Mouse (Mus musculus) embryo, embryonic 10.5 days (tissue): Measurements from ENCODE around the gene Lmod1.
"Not testable (repeated sequence)": the region's sequence is repeated elsewhere in the genome, so short reads cannot be mapped to it uniquely, and the experiment has no call there.

ENCODE experiments used
- DNase-seq: peaks from one replicate; pipeline ENCODE4 v3.0.0-alpha.2; 2015; ENCODE audit warnings: low spot score

Gene Lmod1

GRCm38 (mm10) chr1:135362115-135362514 lies 37.5 kb downstream of the Lmod1 start:
- DNase-seq = no peak

- DNase-seq = no peak
These were observed 38.8 kb downstream of the Lmod1 start for GRCm38 (mm10) chr1:135363446-135363845.

DNA sequence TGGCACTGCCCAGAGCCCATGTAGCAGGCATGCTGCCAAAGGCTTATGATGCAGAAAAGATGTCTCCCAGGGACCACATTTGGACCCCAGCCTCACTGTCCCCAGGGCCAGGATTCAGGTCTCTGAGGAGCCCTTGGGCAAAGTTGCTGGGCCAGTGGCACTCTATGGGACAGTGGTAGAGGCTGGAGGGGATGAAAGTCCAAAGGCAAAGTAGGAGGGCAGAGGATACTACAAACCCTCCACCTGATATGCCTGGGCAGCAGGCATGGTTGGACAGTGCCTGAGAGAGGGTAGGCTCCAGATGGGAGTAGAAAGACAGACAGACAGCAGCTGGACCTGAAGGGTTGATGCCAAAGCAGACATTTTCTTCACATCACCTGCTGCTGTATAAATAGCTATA lies 41.8 kb downstream of the Lmod1 start:
- no peak for DNase-seq

GRCm38 (mm10) chr1:135367005-135367404 lies 42.4 kb downstream of the Lmod1 start:
- DNase-seq = no peak

DNA sequence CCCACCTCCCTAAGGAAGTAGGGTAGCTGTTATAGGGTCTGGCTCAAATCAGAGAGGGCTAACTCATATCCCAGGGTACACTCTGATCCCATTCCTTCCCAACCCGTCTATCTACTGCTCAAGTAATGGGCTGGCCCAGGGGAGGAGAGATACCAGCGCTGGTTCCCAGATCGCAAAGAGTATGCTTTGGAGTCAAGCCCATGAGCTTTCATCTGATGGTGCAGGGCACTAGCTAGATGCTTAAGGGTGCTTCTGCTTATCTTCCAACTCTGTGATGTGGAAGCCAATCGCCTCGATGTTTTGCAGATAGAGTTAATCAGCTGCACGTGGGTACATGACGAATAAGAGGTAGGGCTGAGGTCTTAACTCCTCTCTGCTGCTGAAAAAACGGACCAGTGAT lies 43.0 kb downstream of the Lmod1 start:
- DNase-seq = no peak

- peak; percentile 97 for DNase-seq
These were observed 43.6 kb downstream of the Lmod1 start for GRCm38 (mm10) chr1:135368245-135368644.

DNA sequence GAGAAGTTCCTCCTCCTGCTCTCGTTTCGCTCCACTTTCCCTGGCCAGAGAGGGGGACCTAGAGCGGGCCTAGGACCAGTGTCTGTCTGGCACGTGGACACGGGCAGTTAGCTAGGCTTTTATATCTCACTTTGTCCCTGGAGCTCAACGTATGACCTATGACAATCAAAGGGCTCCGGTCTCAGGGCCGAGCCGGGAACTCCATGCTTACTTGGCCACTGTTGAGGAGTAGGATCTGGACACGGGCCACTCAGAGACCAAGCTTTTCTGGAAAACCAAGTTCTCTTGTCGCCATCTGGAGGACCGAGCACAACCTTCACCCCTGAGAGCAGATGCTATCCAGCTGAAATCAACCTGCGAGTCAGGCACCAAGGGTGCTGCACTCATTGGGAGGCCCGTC lies 44.4 kb downstream of the Lmod1 start:
- DNase-seq = peak; percentile 66

- no peak for DNase-seq
These were observed 44.8 kb downstream of the Lmod1 start for GRCm38 (mm10) chr1:135369415-135369814.

DNA sequence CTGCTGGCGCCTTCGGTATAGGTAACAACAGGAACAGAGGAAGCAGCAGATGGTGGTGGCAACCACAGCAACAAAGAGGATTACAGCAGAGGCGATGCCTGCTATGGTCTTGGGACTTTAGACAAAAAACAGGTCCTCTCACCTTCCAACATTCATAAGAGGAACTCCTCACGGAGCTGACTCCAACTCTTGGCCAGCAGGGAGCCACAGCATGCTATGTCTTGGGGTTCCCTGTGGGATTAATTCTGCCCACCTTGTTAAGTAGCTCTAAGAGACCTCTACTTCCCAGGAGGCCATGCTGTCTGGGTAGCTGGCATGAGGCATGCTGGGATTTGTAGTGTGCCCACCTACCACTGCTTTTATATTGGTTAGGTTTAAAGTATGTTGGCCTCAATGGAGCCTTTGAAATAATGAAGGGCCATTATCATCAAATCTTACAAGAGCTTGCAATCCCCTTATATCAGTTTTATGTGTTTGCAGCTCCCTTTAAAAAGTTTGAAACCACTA lies 48.6 kb downstream of the Lmod1 start:
- peak; percentile 9 for DNase-seq

GRCm38 (mm10) chr1:135374175-135374867 lies 49.7 kb downstream of the Lmod1 start:
- DNase-seq = peak; percentile 53

DNA sequence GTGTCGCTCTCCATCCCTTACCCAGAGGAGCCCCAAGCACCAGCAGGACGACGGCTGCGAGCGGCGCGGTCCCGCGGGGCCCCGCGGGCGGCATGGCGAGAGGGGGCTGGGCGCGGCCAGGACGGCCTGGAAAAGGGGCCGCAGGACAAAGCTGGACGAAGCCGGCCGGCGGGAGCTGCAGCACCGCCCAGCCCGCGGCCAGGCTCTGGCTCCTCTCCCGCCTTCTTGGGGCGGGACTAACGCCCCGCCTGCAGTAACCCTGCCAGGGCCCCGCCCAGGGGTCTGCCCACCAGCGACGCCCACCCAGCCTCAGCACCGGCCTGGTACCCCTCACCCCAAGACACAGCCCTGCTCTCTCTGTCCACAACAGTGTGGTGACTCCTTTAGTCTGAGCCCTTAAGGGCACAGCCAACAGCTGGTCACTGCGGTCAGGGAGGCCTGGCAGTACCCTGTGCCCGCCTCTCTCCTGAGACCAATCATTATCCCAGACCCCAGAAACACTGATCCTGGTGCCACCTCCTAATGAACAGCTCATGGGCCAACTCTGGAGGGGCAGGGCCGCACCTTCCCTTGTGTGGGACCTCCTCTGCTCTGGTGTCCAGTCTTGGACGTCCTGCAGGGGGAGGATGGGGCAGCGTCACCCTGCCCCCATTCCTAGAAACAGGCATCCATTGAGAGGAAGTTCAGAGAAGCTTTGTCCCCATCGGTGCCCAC lies 50.4 kb downstream of the Lmod1 start, which contains the start of gene Shisa4:
TSS of gene Shisa4 (minus strand) at position 370 of the 714 bp plus-strand sequence.
- peak; percentile 92 for DNase-seq

DNA sequence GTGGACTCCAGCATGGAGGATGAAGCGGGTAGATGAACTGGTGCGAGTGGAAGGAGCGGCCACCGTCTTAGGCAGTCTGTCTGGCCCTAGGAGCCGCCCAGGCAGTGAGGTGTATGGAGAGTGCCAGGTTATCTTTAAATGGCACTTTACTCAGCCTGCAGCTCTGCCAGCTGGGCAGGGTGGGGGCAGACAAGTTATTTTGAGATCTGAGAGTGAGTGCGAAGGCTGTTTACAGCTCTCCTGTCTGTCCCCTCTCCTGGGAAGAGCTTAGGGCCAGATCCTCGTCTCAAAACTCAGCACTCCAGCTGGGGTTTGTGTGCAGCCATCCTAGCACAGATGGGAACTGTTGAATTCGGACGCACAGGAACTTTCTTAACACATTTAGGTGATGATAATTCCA lies 54.0 kb downstream of the Lmod1 start:
- no peak for DNase-seq

- DNase-seq = no peak
These were observed 54.4 kb downstream of the Lmod1 start for GRCm38 (mm10) chr1:135379048-135379447.

- no peak for DNase-seq
These were observed 55.7 kb downstream of the Lmod1 start for GRCm38 (mm10) chr1:135380071-135380991.

- DNase-seq = not testable (repeated sequence)
These were observed 57.0 kb downstream of the Lmod1 start for GRCm38 (mm10) chr1:135381560-135381959.

- DNase-seq = no peak
These were observed 59.6 kb downstream of the Lmod1 start for GRCm38 (mm10) chr1:135384171-135384570.

- DNase-seq = no peak
These were observed 60.6 kb downstream of the Lmod1 start for GRCm38 (mm10) chr1:135385161-135385560.

DNA sequence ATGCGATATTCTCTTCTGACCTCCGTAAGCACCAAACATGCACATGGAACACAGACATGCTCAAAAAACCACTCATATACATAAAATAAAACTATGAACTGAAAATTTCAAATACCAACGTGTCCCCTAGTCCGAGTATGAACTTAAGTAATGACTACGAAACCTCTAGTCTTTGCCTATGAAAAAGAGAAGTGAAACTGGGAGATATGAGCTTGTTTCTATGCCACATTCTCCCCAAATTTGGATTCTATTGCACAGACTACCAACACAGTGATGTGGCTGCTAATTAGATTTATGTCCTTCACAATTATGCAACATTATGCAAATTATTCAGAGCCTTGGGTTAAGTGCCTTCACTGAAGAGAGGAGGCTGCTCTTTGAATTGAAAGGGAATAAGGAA lies 74.9 kb downstream of the Lmod1 start:
- DNase-seq = no peak

GRCm38 (mm10) chr1:135401452-135402110 lies 77.0 kb downstream of the Lmod1 start:
- DNase-seq = peak; percentile 9

DNA sequence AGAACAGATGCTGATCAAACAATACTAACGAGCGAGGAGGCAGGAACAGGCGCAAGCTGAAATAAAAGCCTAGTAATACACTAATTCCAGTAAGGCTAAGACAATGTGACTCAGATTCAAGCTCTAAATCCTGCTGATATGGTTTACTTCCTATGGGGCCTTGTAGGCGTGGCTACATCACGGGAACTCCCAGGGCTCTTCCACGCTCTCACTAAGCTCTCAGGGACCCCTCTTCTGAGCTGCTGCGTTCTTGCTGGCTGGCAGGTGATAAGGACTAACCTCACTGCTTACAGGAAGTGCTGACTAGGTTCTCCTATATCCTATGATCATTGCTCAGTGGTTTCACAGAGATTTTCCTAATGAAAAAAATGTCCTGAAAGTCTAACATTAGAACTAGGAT lies 80.7 kb downstream of the Lmod1 start:
- DNase-seq = no peak

DNA sequence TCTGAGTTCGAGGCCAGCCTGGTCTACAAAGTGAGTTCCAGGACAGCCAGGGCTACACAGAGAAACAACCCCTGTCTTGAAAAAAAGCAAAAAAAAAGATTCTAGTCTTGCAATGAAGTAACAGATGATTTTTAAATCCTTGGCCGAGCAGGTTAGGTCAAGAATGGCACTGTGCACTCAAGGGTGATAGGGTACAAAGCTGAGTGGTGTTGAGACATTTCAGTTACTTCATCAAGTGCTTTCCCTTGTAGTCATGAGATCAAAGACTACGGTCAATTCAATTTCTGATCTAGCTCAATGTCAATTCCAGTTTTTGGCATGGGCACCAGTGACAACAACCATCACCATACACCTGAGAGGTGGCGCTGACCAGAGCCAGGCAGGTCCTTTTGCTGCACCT lies 84.4 kb downstream of the Lmod1 start:
- DNase-seq = no peak

DNA sequence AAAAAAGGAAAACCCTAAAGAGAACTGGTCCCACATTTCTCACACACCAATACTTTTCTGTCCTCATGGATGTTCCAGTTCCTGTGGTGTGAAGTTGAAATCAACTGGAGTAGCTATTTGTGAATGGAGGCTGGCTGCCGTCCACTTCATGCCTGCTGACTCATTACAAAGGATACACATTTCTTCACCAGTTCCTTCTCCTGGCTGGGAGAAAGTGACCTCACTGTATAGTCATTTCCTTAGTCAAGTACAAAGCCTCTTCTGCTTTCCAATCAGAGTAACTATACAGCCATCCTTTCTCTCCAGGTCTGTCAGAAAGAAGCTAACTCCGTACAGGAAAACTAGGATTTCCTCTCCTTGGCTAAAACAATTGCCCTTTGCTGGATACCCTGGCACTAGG lies 86.4 kb downstream of the Lmod1 start:
- DNase-seq = no peak
